Mouse (Mus musculus) cerebellum, adult 2 months (tissue): ENCODE results near the gene Dhdh. TPM values are rescaled to one million over a fixed set of nuclear protein-coding genes. Genes with fewer than 3 reads are reported as not detected.
"Not testable (repeated sequence)": the region's sequence is repeated elsewhere in the genome, so short reads cannot be mapped to it uniquely, and the experiment has no call there.

Source experiments
- DNase-seq, 2 experiments: peaks; one replicate each; pipeline ENCODE4 v3.0.0; 2021
- H3K27ac ChIP-seq: fragments of 200-500 bp; 2 replicates; pipeline ENCODE4 v1.5.1; 2012; ENCODE audit warnings: low read length, control low read depth, inconsistent platforms; ENCODE audit not compliant: insufficient read depth
- H3K27me3 ChIP-seq: fragments of 200-500 bp; 2 replicates; pipeline ENCODE4 v1.6.1; 2012; ENCODE audit warnings: inconsistent platforms, mild to moderate bottlenecking, low read length, moderate library complexity; ENCODE audit not compliant: control insufficient read depth, insufficient read depth
- H3K4me1 ChIP-seq: fragments of 200-500 bp; 2 replicates; pipeline ENCODE4 v1.6.1; 2011; ENCODE audit warnings: low read length; ENCODE audit not compliant: control insufficient read depth, insufficient read depth
- H3K4me3 ChIP-seq: fragments of 200-500 bp; replicated peaks from 2 replicates; pipeline ENCODE3; 2011; ENCODE audit warnings: mild to moderate bottlenecking, low read depth, low read length, control low read depth; ENCODE audit not compliant: insufficient read depth
- CTCF ChIP-seq: fragments of 200-500 bp; IDR thresholded peaks from 2 replicates; pipeline ENCODE4 v1.5.1; 2011; ENCODE audit warnings: low read depth, mild to moderate bottlenecking, control low read depth, low read length, moderate library complexity, borderline replicate concordance; ENCODE audit not compliant: insufficient read depth
- POLR2A ChIP-seq: fragments of 200-500 bp; IDR thresholded peaks from 2 replicates; pipeline ENCODE4 v1.6.1; 2011; ENCODE audit warnings: low read length, control low read depth, borderline replicate concordance; ENCODE audit not compliant: insufficient read depth
- WGBS: fragments of 180-500 bp; shearing (Covaris S2); methylation state at CpG from one replicate; pipeline ENCODE4 v1.1.7; 2018; 5-methylcytosine and 5-hydroxymethylcytosine counted together
- polyA plus RNA-seq: library from polyadenylated mRNA; depleted of rRNA; stranded (reverse); fragments of >200 nt; gene quantifications from 2 replicates; pipeline ENCODE4 v1.2.3, GENCODE M21; 2012

Dhdh gene
- polyA plus RNA-seq, 1 experiment: 4.7 TPM

- Histone ChIP-seq H3K27me3 (no peaks in the 10 kb centered on the region), H3K4me1 (peaks cover 13% of the 10 kb centered on the region), H3K27ac (no peak overlapping the region), H3K4me3 (no peak overlapping the region)
- no peak for DNase-seq
- WGBS: 70% methylated on average over 8 of the region's 8 CpGs
- TF ChIP-seq POLR2A: no peak
- no peak for TF ChIP-seq CTCF
These were observed 30.9 kb upstream of the Dhdh start for GRCm38 (mm10) chr7:45519345-45520120.

GRCm38 (mm10) chr7:45518618-45519017, 30.0 kb upstream of the Dhdh start:
- H3K4me3 ChIP-seq: no peak overlapping the region
- H3K27me3 ChIP-seq: no peaks in the 10 kb centered on the region
- 93% methylated on average over 16 of the region's 16 CpGs for WGBS
- H3K4me1 ChIP-seq: peaks cover 6% of the 10 kb centered on the region; the same call in 1 of the 2 replicates
- no peak overlapping the region for H3K27ac ChIP-seq
- DNase-seq: no peak
- TF ChIP-seq CTCF: no peak
- TF ChIP-seq POLR2A: no peak

- H3K4me1 ChIP-seq, DNase-seq, H3K27ac ChIP-seq, H3K27me3 ChIP-seq, H3K4me3 ChIP-seq: not testable (repeated sequence)
- 59% methylated on average over 5 of the region's 5 CpGs for WGBS
These were observed 28.2 kb upstream of the Dhdh start for GRCm38 (mm10) chr7:45516846-45517245.

GRCm38 (mm10) chr7:45515436-45515835, 26.8 kb upstream of the Dhdh start:
- Histone ChIP-seq H3K27ac (no peak overlapping the region), H3K4me3 (no peak overlapping the region), H3K27me3 (no peaks in the 10 kb centered on the region), H3K4me1 (no peaks in the 10 kb centered on the region)
- 37% methylated on average over 16 of the region's 16 CpGs for WGBS
- DNase-seq: no peak
- no peak for TF ChIP-seq CTCF
- no peak for TF ChIP-seq POLR2A

GRCm38 (mm10) chr7:45514411-45514810, 25.8 kb upstream of the Dhdh start:
- DNase-seq: no peak
- TF ChIP-seq POLR2A (no peak), CTCF (no peak)
- no peak overlapping the region for H3K27ac ChIP-seq
- no peaks in the 10 kb centered on the region for H3K4me1 ChIP-seq
- no peak overlapping the region for H3K4me3 ChIP-seq
- WGBS: 85% methylated on average over 7 of the region's 7 CpGs
- no peaks in the 10 kb centered on the region for H3K27me3 ChIP-seq

- DNase-seq: peak; percentile 91 to 93
- H3K27ac ChIP-seq: peak within 1 kb of the TSS; percentile 42
- WGBS: under 1% methylated on average over 44 of the region's 44 CpGs
These were observed 21.5 kb upstream of the Dhdh start, which contains the start of gene Nucb1 for GRCm38 (mm10) chr7:45509912-45510787. Nucb1 (minus strand) TSS chr7:45510406.

GRCm38 (mm10) chr7:45509181-45509882, 20.7 kb upstream of the Dhdh start:
- TF ChIP-seq POLR2A: no peak
- TF ChIP-seq CTCF: no peak
- DNase-seq: peak in 1 of 2 experiments; percentile 48
- Histone ChIP-seq H3K27ac (no peak overlapping the region), H3K4me3 (peak overlapping the region; percentile 98), H3K27me3 (no peaks in the 10 kb centered on the region), H3K4me1 (peaks cover 18% of the 10 kb centered on the region)
- 22% methylated on average over 19 of the region's 19 CpGs for WGBS

More at GRCm38 (mm10) chr7:45509912-45510787, 21.5 kb upstream of the Dhdh start, which contains the start of gene Nucb1:
- Histone ChIP-seq H3K4me1 (peaks cover 18% of the 10 kb centered on the region), H3K4me3 (peak within 1 kb of the TSS; percentile 98), H3K27me3 (no peaks in the 10 kb centered on the region)
- no peak for TF ChIP-seq CTCF
- TF ChIP-seq POLR2A: peak; percentile 70; the same call in 1 of the 2 replicates
